Mouse (Mus musculus) heart, embryonic 14.5 days (tissue): ENCODE data around the gene Gm28044. TPM values are rescaled to one million over a fixed set of nuclear protein-coding genes. Genes with fewer than 3 reads are reported as not detected.
"Not testable (repeated sequence)": the region's sequence is repeated elsewhere in the genome, so short reads cannot be mapped to it uniquely, and the experiment has no call there.

ENCODE experiments used
- ATAC-seq: fragments of 200-750 bp; cut with Nextera tagmentation; 2 replicates; pipeline ENCODE4 v1.8.0; 2017; ENCODE audit warnings: low read depth, moderate TSS enrichment; ENCODE audit not compliant: insufficient number of reproducible peaks, insufficient read depth, low FRiP score
- H3K27ac ChIP-seq, 2 experiments: fragments of 200-500 bp in 1 of 2; fragments of 300-500 bp in 1 of 2; sonication (generic) in 1 of 2; replicated peaks in 1 of 2; 2 replicates each; pipeline ENCODE4 v1.5.1; 2012 to 2014; ENCODE audit warnings: low read depth in 2 of 2, low read length in 2 of 2, control low read depth in 1 of 2, mild to moderate bottlenecking in 1 of 2, mixed read lengths in 1 of 2; ENCODE audit not compliant: control insufficient read depth in 1 of 2, insufficient read depth in 1 of 2
- H3K27me3 ChIP-seq: fragments of 300-500 bp; sonication (generic); 2 replicates; pipeline ENCODE4 v1.6.1; 2014; ENCODE audit warnings: mild to moderate bottlenecking, low read length, control low read depth; ENCODE audit not compliant: control insufficient read depth, insufficient read depth
- H3K36me3 ChIP-seq: fragments of 300-500 bp; sonication (generic); 2 replicates; pipeline ENCODE4 v1.6.1; 2014; ENCODE audit warnings: mild to moderate bottlenecking, control low read depth, low read length, mixed read lengths; ENCODE audit not compliant: control insufficient read depth, insufficient read depth
- H3K4me1 ChIP-seq, 2 experiments: fragments of 200-500 bp in 1 of 2; fragments of 300-500 bp in 1 of 2; sonication (generic) in 1 of 2; 2 replicates each; pipeline ENCODE4 v1.6.1; 2012 to 2014; ENCODE audit warnings: low read length in 2 of 2, control low read depth in 1 of 2, mixed read lengths in 1 of 2; ENCODE audit not compliant: control insufficient read depth in 2 of 2, insufficient read depth in 2 of 2
- H3K4me2 ChIP-seq: fragments of 300-500 bp; sonication (generic); 2 replicates; pipeline ENCODE4 v1.6.1; 2014; ENCODE audit warnings: mild to moderate bottlenecking, low read length
- H3K4me3 ChIP-seq, 2 experiments: fragments of 200-500 bp in 1 of 2; fragments of 300-500 bp in 1 of 2; sonication (generic) in 1 of 2; 2 replicates each; pipeline ENCODE4 v1.5.1; 2012 to 2014; ENCODE audit warnings: low read length in 2 of 2, mild to moderate bottlenecking in 2 of 2, control low read depth in 1 of 2, low read depth in 1 of 2, moderate library complexity in 1 of 2; ENCODE audit not compliant: control insufficient read depth in 1 of 2, insufficient read depth in 1 of 2
- H3K9ac ChIP-seq: fragments of 300-500 bp; sonication (generic); 2 replicates; pipeline ENCODE4 v1.6.1; 2014; ENCODE audit warnings: mild to moderate bottlenecking, low read length
- H3K9me3 ChIP-seq: fragments of 300-500 bp; sonication (generic); 2 replicates; pipeline ENCODE4 v1.6.1; 2016; ENCODE audit warnings: low read length, control low read depth; ENCODE audit not compliant: control insufficient read depth
- WGBS: fragments of 180-500 bp; shearing (Covaris S2); extraction: QIAGEN DNeasy Blood & Tissue Kit; methylation state at CpG from one replicate; pipeline ENCODE4 v1.1.7; 2014; 5-methylcytosine and 5-hydroxymethylcytosine counted together
- polyA plus RNA-seq: library from polyadenylated mRNA; unstranded; fragments of >200 nt; fragmentation: Nextera tagmentation; extraction: Ambion mirVana; gene quantifications from 2 replicates; pipeline ENCODE4 v1.2.1, GENCODE M21; 2014

Gene Gm28044
- polyA plus RNA-seq, 1 experiment from 2014 or later: 0.89 TPM

DNA sequence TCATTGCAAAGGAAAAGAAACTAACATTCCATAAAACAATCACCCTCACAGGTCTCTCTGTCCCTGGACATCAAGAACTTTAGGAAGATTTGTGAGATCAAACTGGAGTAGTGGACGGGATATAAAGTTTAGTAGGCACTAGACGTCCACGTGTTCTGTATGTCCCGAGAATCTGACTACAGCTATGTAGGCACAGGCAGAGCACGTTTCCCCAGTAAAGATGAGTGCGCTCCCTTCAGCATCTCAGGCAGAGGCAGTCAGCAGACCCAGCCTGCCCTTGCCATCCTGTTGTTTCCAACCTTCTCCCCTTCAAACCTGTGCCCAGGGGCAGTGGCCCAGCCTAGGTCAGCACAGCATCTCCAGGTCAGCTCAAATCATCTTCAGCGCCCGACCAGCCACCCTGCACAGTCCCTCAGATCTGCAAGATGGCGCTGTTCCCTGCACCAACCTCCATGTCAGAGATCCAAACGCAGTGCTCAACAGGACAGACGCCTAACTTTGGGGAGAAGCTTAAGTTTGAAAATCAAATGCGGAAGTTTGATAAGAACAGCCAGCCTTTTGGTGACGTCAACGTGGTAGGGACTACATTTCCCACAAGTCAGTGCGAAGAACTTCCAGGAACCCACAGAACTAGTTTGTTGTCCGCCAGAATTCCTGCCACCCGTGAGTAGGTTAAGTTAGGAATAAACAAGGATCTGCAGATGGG, 28.2 kb downstream of the Gm28044 start, which contains the start of gene Zfp595:
Zfp595 (minus strand) TSS at position 552 of the 706 bp plus-strand sequence.
- no peaks in the 10 kb centered on the region for H3K27me3 ChIP-seq
- peak within 1 kb of the TSS; percentile 54 to 66; a peak in 3 of 4 replicates for H3K27ac ChIP-seq
- H3K4me3 ChIP-seq: peak within 1 kb of the TSS; percentile 58 to 59
- no peaks in the 10 kb centered on the region for H3K9me3 ChIP-seq
- 0 out of 4 replicates have a peak, but pooled peaks cover 0 to 8% of the 10 kb centered on the region in 2 experiments for H3K4me1 ChIP-seq
- peak within 1 kb of the TSS; percentile 68 for H3K4me2 ChIP-seq
- H3K36me3 ChIP-seq: no peaks in the 10 kb centered on the region
- peak within 1 kb of the TSS; percentile 75 for H3K9ac ChIP-seq
- peak; percentile 84 for ATAC-seq
- 14% methylated on average over 17 of the region's 17 CpGs for WGBS

DNA sequence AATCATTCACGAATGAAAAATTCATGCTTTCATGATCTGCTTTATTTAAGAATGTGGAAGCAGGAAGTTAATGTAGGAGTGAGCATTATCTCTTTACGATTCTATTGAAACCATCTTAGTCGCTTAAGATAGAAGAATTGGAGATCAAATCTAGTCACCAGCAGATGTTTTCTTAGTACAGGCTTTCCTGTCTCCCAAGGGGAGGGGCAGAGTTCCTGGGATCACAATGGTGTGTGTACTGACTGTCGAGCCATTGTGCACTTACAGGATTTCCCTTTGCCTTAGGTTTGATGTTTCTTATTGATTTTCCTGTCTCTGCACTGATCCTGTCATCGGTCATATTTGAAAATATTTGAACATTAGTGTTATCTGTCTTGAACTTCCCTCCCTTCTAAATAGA, 53.6 kb downstream of the Gm28044 start:
- Histone ChIP-seq H3K27ac (no peak overlapping the region), H3K9ac (peak overlapping the region; percentile 86), H3K4me2 (peak overlapping the region; percentile 81), H3K27me3 (no peaks in the 10 kb centered on the region), H3K4me3 (peak overlapping the region; percentile 67 to 81; a peak in 3 of 4 replicates), H3K36me3 (no peaks in the 10 kb centered on the region), H3K9me3 (no peaks in the 10 kb centered on the region), H3K4me1 (peaks cover 0 to 4% of the 10 kb centered on the region in 2 experiments; a peak in 1 of 4 replicates)
- ATAC-seq: no peak
- 19% methylated on average over 5 of the region's 5 CpGs for WGBS

DNA sequence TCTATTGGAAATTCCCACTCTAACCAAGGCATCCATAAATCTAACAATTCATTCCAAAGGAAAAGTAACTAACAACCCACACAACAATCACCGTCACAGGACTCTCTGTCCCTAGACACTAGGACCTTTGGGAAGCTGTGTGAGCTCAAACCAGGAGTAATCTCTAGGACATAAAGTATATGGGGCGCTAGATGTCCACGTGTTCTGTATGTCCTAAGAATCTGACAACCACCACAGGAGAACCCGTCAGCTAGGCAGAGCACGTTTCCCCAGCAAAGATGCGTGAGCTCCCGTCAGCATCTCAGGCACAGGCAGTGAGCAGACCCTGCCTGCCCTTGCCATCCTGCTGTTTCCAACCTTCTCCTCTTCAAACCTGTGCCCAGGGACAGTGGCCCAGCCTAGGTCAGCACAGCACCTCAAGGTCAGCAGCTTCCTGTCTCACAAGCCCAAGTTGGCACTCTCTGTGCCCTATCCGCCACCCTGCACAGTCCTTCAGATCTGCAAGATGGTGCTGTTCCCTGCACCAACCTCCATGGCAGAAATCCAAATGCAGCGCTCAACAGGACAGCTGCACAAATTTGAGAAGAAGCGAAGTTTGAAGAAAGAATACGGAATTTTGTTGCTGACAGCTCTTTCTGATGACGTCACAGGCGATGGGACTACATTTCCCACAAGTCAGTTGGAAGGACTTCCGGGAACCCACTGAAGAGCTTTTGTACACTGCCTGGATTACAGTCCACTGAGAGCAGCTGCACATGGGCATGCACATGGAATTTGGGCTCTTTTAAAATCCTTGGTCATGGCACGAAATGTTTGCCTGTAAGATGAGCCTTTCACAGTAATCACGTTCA, 54.3 kb downstream of the Gm28044 start, which contains the start of gene Zfp457:
Zfp457 (minus strand) TSS at position 664 of the 851 bp plus-strand sequence.
- no peaks in the 10 kb centered on the region for H3K27me3 ChIP-seq
- WGBS: 9% methylated on average over 16 of the region's 16 CpGs
- peak within 1 kb of the TSS; percentile 81 for H3K4me2 ChIP-seq
- peak within 1 kb of the TSS; percentile 65 to 68 for H3K27ac ChIP-seq
- peak within 1 kb of the TSS; percentile 67 to 81 for H3K4me3 ChIP-seq
- H3K36me3 ChIP-seq: no peaks in the 10 kb centered on the region
- ATAC-seq: peak; percentile 95
- H3K9ac ChIP-seq: peak within 1 kb of the TSS; percentile 86
- H3K9me3 ChIP-seq: no peaks in the 10 kb centered on the region
- H3K4me1 ChIP-seq: peaks cover 0 to 4% of the 10 kb centered on the region in 2 experiments; a peak in 1 of 4 replicates

DNA sequence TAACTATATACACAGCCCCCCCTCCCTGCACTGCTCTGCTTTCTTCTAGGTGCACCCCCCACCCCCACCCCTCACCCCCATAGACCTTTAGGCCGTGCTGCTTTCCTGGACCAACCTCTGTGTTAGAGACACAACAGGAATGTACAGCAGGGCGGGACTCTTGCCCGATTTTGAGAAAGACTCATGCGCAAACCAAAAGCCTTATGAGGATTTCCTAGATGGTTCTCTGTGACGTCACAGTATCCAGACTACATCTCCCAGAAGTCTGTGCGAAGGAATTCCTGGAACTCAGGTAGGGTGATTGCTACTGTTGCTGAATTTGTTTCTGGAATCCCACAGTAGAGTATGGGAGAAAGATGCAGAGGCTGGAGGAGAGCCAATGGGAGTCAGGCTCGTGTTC, 82.0 kb downstream of the Gm28044 start, which contains the start of gene Zfp458:
Zfp458 (minus strand) TSS at position 153 of the 400 bp plus-strand sequence.
- Histone ChIP-seq H3K4me3 (no peak within 1 kb of the TSS), H3K27ac (no peak within 1 kb of the TSS), H3K27me3 (no peaks in the 10 kb centered on the region), H3K4me1 (0 out of 4 replicates have a peak, but pooled peaks cover 0 to 2% of the 10 kb centered on the region in 2 experiments), H3K36me3 (no peaks in the 10 kb centered on the region), H3K9ac (no peak within 1 kb of the TSS), H3K9me3 (no peaks in the 10 kb centered on the region), H3K4me2 (no peak within 1 kb of the TSS)
- WGBS: 33% methylated on average over 7 of the region's 7 CpGs
- no peak for ATAC-seq

DNA sequence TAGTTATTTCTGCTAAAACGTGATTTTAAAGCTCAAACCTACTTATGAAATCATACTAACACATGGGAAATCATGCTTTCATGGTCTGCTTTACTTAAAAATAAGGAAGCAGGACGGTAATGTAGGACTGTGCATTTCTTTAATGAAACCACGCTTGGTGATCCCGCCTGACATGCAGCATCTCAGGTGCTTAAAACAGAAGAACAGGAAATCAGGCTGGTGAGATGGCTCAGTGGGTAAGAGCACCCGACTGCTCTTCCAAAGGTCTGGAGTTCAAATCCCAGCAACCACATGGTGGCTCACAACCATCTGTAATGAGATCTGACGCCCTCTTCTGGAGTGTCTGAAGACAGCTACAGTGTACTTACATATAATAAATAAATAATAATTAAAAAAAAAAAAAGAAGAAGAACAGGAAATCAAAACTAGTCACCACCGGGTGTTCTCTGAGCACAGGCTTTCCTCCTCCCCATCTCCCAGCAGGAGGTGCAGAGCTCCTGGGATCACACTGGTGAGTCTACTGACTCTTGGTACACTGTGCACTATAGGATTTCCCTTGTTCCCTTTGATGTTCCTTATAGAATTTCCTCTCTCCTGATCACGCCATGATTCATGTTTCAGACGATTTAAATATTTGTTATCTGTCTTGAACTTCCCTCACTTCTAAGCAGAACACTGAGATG, 90.8 kb downstream of the Gm28044 start:
- ATAC-seq, H3K36me3 ChIP-seq, H3K9me3 ChIP-seq, H3K4me1 ChIP-seq, H3K27ac ChIP-seq, H3K27me3 ChIP-seq: not testable (repeated sequence)
- H3K4me3 ChIP-seq: peak overlapping the region; percentile 73 to 97
- WGBS: 38% methylated on average over 8 of the region's 9 CpGs
- H3K9ac ChIP-seq: peak overlapping the region; percentile 77
- peak overlapping the region; percentile 80 for H3K4me2 ChIP-seq

DNA sequence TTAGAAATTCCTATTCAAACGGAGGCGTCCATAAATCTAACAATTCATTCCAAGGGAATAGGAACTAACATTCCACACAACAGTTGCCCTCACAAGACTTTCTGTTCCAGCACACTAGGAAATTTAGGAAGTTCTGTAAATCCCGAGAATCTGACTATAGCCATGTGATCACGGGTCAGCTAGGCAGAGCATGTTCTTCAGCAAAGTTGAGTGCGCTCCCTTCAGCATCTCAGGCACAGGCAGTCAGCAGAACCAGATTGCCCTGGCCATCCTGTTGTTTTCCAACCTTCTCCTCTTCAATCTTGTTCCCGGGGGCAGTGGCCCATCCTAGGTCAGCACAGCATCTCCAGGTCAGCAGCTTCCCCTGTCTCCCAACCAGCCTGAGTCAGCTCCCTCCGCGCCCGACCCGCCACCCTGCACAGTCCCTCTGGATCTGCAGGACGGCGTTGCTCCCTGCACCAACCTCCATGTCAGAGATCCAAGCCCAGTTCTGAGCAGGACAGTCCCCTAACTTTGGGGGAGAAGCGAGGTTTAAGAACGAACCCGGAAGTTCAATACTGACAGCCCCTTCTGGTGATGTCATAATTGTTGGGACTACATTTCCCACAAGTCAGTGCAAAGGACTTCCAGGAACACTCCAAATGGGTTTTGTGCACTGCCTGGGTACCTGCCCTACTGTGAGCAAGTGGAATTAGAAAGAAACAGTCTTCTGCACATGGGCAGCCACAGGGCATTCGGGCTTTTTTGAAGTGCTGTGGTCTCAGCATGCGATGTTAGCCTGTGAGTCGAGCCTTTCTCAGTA, 91.6 kb downstream of the Gm28044 start:
- Histone ChIP-seq H3K4me1 (no peaks in the 10 kb centered on the region), H3K27ac (0 out of 4 replicates have a peak overlapping the region, but pooled peaks of 1 of the 2 experiments have one; percentile 25), H3K9ac (peak overlapping the region; percentile 77), H3K36me3 (no peaks in the 10 kb centered on the region), H3K4me2 (peak overlapping the region; percentile 80), H3K4me3 (peak overlapping the region; percentile 73 to 97), H3K9me3 (no peaks in the 10 kb centered on the region), H3K27me3 (no peaks in the 10 kb centered on the region)
- peak; percentile 92 for ATAC-seq
- 7% methylated on average over 18 of the region's 18 CpGs for WGBS
